Mouse (Mus musculus): Measurements from ENCODE around the gene Folr2. TPM values are rescaled to one million over a fixed set of nuclear protein-coding genes. Genes with fewer than 3 reads are reported as not detected.
A peak's percentile ranks its signal among the peaks of the same experiment; 100 is the strongest.

The Folr2 gene
- polyA plus RNA-seq (2016; fragmentation: Nextera tagmentation; extraction: Ambion mirVana) = 0.47 and 0.68 TPM in 2 replicates

GRCm38 (mm10) chr7:101857094-101857493 is at the start of gene Folr2:
Folr2 (minus strand) TSS chr7:101857194.
- Histone ChIP-seq H3K4me3 (no peak within 1 kb of the TSS), H3K4me1 (no peaks in the 10 kb centered on the region), H3K27me3 (ENCODE audit: poor library complexity, severe bottlenecking) (no peaks in the 10 kb centered on the region), H3K27ac (no peak within 1 kb of the TSS), H3K36me3 (replicated peaks) (no peaks in the 10 kb centered on the region), H3K9me3 (no peaks in the 10 kb centered on the region)
- no peak for DNase-seq (ENCODE audit: extremely low spot score, low spot score)
- 91% methylated on average over 4 of the region's 4 CpGs for WGBS

GRCm38 (mm10) chr7:101906696-101907095 is 49.7 kb upstream of the Folr2 start:
- WGBS = 79% methylated on average over 8 of the region's 8 CpGs
- peaks cover 42% of the 10 kb centered on the region for H3K36me3 ChIP-seq (replicated peaks)
- H3K4me3 ChIP-seq = peak overlapping the region; percentile 88
- peaks cover 27% of the 10 kb centered on the region for H3K4me1 ChIP-seq
- H3K9me3 ChIP-seq = 0 out of 2 replicates have a peak, but pooled peaks cover 5% of the 10 kb centered on the region
- peak overlapping the region; percentile 99 for H3K27ac ChIP-seq
- no peak for DNase-seq (ENCODE audit: extremely low spot score, low spot score)
- H3K27me3 ChIP-seq (ENCODE audit: poor library complexity, severe bottlenecking) = no peaks in the 10 kb centered on the region

GRCm38 (mm10) chr7:101906287-101906681 is 49.3 kb upstream of the Folr2 start, which contains the start of gene Tomt:
Tomt (minus strand) TSS chr7:101906359.
- Histone ChIP-seq H3K27me3 (ENCODE audit: poor library complexity, severe bottlenecking) (no peaks in the 10 kb centered on the region), H3K36me3 (replicated peaks) (peaks cover 41% of the 10 kb centered on the region), H3K9me3 (0 out of 2 replicates have a peak, but pooled peaks cover 5% of the 10 kb centered on the region), H3K4me1 (peaks cover 27% of the 10 kb centered on the region), H3K4me3 (peak within 1 kb of the TSS; percentile 88), H3K27ac (peak within 1 kb of the TSS; percentile 99)
- DNase-seq (ENCODE audit: extremely low spot score, low spot score) = no peak
- 25% methylated on average over 11 of the region's 11 CpGs for WGBS

GRCm38 (mm10) chr7:101905561-101906286 is 48.7 kb upstream of the Folr2 start, which contains the start of gene Lamtor1:
Lamtor1 (plus strand) TSS chr7:101905904.
- Histone ChIP-seq H3K9me3 (0 out of 2 replicates have a peak, but pooled peaks cover 5% of the 10 kb centered on the region), H3K4me1 (peaks cover 27% of the 10 kb centered on the region), H3K27me3 (ENCODE audit: poor library complexity, severe bottlenecking) (no peaks in the 10 kb centered on the region), H3K4me3 (peak within 1 kb of the TSS; percentile 88), H3K27ac (peak within 1 kb of the TSS; percentile 99), H3K36me3 (replicated peaks) (peaks cover 41% of the 10 kb centered on the region)
- under 1% methylated on average over 60 of the region's 61 CpGs for WGBS
- peak; percentile 100 for DNase-seq (ENCODE audit: extremely low spot score, low spot score)

- H3K4me1 ChIP-seq = peaks cover 22% of the 10 kb centered on the region
- DNase-seq (ENCODE audit: extremely low spot score, low spot score) = no peak
- no peak overlapping the region for H3K4me3 ChIP-seq
- H3K27me3 ChIP-seq (ENCODE audit: poor library complexity, severe bottlenecking) = no peaks in the 10 kb centered on the region
- H3K27ac ChIP-seq = no peak overlapping the region
- H3K36me3 ChIP-seq (replicated peaks) = peaks cover 47% of the 10 kb centered on the region
- H3K9me3 ChIP-seq = 0 out of 2 replicates have a peak, but pooled peaks cover 5% of the 10 kb centered on the region
Observed at GRCm38 (mm10) chr7:101902846-101903245, 45.9 kb upstream of the Folr2 start.

GRCm38 (mm10) chr7:101901969-101902368 is 45.0 kb upstream of the Folr2 start:
- WGBS = 95% methylated on average over 10 of the region's 10 CpGs
- no peaks in the 10 kb centered on the region for H3K27me3 ChIP-seq (ENCODE audit: poor library complexity, severe bottlenecking)
- peaks cover 21% of the 10 kb centered on the region for H3K4me1 ChIP-seq
- 0 out of 2 replicates have a peak, but pooled peaks cover 5% of the 10 kb centered on the region for H3K9me3 ChIP-seq
- H3K27ac ChIP-seq = no peak overlapping the region
- DNase-seq (ENCODE audit: extremely low spot score, low spot score) = no peak
- peaks cover 48% of the 10 kb centered on the region for H3K36me3 ChIP-seq (replicated peaks)
- no peak overlapping the region for H3K4me3 ChIP-seq

- Histone ChIP-seq H3K27me3 (ENCODE audit: poor library complexity, severe bottlenecking) (no peaks in the 10 kb centered on the region), H3K4me3 (no peak overlapping the region), H3K27ac (no peak overlapping the region), H3K9me3 (0 out of 2 replicates have a peak, but pooled peaks cover 5% of the 10 kb centered on the region), H3K36me3 (replicated peaks) (peaks cover 48% of the 10 kb centered on the region), H3K4me1 (peaks cover 20% of the 10 kb centered on the region)
- WGBS = 91% methylated on average over 16 of the region's 16 CpGs
- no peak for DNase-seq (ENCODE audit: extremely low spot score, low spot score)
Observed at GRCm38 (mm10) chr7:101900331-101901097, 43.5 kb upstream of the Folr2 start.

GRCm38 (mm10) chr7:101896104-101897066 is 39.4 kb upstream of the Folr2 start:
- DNase-seq (ENCODE audit: extremely low spot score, low spot score) = peak; percentile 97
- H3K27me3 ChIP-seq (ENCODE audit: poor library complexity, severe bottlenecking) = no peaks in the 10 kb centered on the region
- H3K36me3 ChIP-seq (replicated peaks) = peaks cover 33% of the 10 kb centered on the region
- H3K4me1 ChIP-seq = peaks cover 18% of the 10 kb centered on the region
- H3K4me3 ChIP-seq = peak overlapping the region; percentile 66
- WGBS = under 1% methylated on average over 57 of the region's 57 CpGs
- H3K9me3 ChIP-seq = no peaks in the 10 kb centered on the region
- peak overlapping the region; percentile 96 for H3K27ac ChIP-seq

GRCm38 (mm10) chr7:101895695-101896094 is 38.7 kb upstream of the Folr2 start:
- Histone ChIP-seq H3K27me3 (ENCODE audit: poor library complexity, severe bottlenecking) (no peaks in the 10 kb centered on the region), H3K36me3 (replicated peaks) (peaks cover 26% of the 10 kb centered on the region), H3K4me3 (peak overlapping the region; percentile 66), H3K9me3 (no peaks in the 10 kb centered on the region), H3K4me1 (peaks cover 18% of the 10 kb centered on the region), H3K27ac (peak overlapping the region; percentile 96)
- 35% methylated on average over 9 of the region's 9 CpGs for WGBS
- DNase-seq (ENCODE audit: extremely low spot score, low spot score) = no peak

GRCm38 (mm10) chr7:101888460-101888859 is 31.5 kb upstream of the Folr2 start:
- Histone ChIP-seq H3K9me3 (no peaks in the 10 kb centered on the region), H3K27ac (no peak overlapping the region), H3K27me3 (ENCODE audit: poor library complexity, severe bottlenecking) (no peaks in the 10 kb centered on the region), H3K36me3 (replicated peaks) (no peaks in the 10 kb centered on the region), H3K4me1 (no peaks in the 10 kb centered on the region), H3K4me3 (no peak overlapping the region)
- 91% methylated on average over 4 of the region's 4 CpGs for WGBS
- DNase-seq (ENCODE audit: extremely low spot score, low spot score) = no peak

GRCm38 (mm10) chr7:101886274-101886673 is 29.3 kb upstream of the Folr2 start:
- Histone ChIP-seq H3K4me1 (peaks cover 4% of the 10 kb centered on the region; the same call in 1 of the 2 replicates), H3K27me3 (ENCODE audit: poor library complexity, severe bottlenecking) (no peaks in the 10 kb centered on the region), H3K4me3 (no peak overlapping the region), H3K27ac (no peak overlapping the region), H3K36me3 (replicated peaks) (no peaks in the 10 kb centered on the region), H3K9me3 (no peaks in the 10 kb centered on the region)
- WGBS = 89% methylated on average over 6 of the region's 6 CpGs
- no peak for DNase-seq (ENCODE audit: extremely low spot score, low spot score)

- no peak for DNase-seq (ENCODE audit: extremely low spot score, low spot score)
- no peaks in the 10 kb centered on the region for H3K36me3 ChIP-seq (replicated peaks)
- no peak overlapping the region for H3K4me3 ChIP-seq
- no peaks in the 10 kb centered on the region for H3K9me3 ChIP-seq
- peaks cover 4% of the 10 kb centered on the region; the same call in 1 of the 2 replicates for H3K4me1 ChIP-seq
- no peak overlapping the region for H3K27ac ChIP-seq
- H3K27me3 ChIP-seq (ENCODE audit: poor library complexity, severe bottlenecking) = no peaks in the 10 kb centered on the region
- WGBS = 97% methylated on average over 4 of the region's 4 CpGs
Observed at GRCm38 (mm10) chr7:101884160-101884559, 27.2 kb upstream of the Folr2 start.

Measured in forebrain, embryonic 10.5 days (tissue).